Mouse (Mus musculus): ENCODE results near the gene Ehd1. TPM values are rescaled to one million over a fixed set of nuclear protein-coding genes. Genes with fewer than 3 reads are reported as not detected.

The Ehd1 gene
- polyA plus RNA-seq, 2 experiments: 38.0 to 81.6 TPM

- H3K4me1 ChIP-seq (replicated peaks; ENCODE audit: control insufficient read depth in 2 of 2, insufficient read depth in 2 of 2, low read length in 1 of 2): peaks cover 44 to 69% of the 10 kb centered on the region in 2 experiments
- TF ChIP-seq CTCF (IDR thresholded peaks at IDR 0.05; ENCODE audit: low read depth) (no peak), EP300 (IDR thresholded peaks at IDR 0.05; ENCODE audit: low read depth) (no peak)
- ATAC-seq (ENCODE audit: insufficient read depth): no peak
- peak overlapping the region; percentile 36 for H3K27ac ChIP-seq
- H3K9ac ChIP-seq (replicated peaks): no peak overlapping the region; the same call in 1 of the 2 replicates
- no peak for DNase-seq (ENCODE audit: low read depth in 3 of 3, low spot score in 3 of 3)
- no peak overlapping the region for H3K4me3 ChIP-seq (ENCODE audit: insufficient read depth in 1 of 2, low read depth in 2 of 2, low read length in 2 of 2)
- WGBS (ENCODE audit: insufficient replicate concordance): 58% methylated on average over 6 of the region's 6 CpGs
- H3K27me3 ChIP-seq (ENCODE audit: control insufficient read depth, insufficient read depth, low read length): no peaks in the 10 kb centered on the region
- H3K4me2 ChIP-seq (ENCODE audit: low read depth): no peak overlapping the region
- no peaks in the 10 kb centered on the region for H3K9me3 ChIP-seq (ENCODE audit: control insufficient read depth, low read length)
- peaks cover 8% of the 10 kb centered on the region for H3K36me3 ChIP-seq (replicated peaks; ENCODE audit: control insufficient read depth, insufficient read depth, low read depth)
Measured at GRCm38 (mm10) chr19:6303831-6304230, 27.3 kb downstream of the Ehd1 start.

GRCm38 (mm10) chr19:6304787-6305516 lies 28.4 kb downstream of the Ehd1 start:
- Histone ChIP-seq H3K4me1 (replicated peaks; ENCODE audit: control insufficient read depth in 2 of 2, insufficient read depth in 2 of 2, low read length in 1 of 2) (peaks cover 33 to 58% of the 10 kb centered on the region in 2 experiments), H3K27ac (peak overlapping the region; percentile 35)

DNA sequence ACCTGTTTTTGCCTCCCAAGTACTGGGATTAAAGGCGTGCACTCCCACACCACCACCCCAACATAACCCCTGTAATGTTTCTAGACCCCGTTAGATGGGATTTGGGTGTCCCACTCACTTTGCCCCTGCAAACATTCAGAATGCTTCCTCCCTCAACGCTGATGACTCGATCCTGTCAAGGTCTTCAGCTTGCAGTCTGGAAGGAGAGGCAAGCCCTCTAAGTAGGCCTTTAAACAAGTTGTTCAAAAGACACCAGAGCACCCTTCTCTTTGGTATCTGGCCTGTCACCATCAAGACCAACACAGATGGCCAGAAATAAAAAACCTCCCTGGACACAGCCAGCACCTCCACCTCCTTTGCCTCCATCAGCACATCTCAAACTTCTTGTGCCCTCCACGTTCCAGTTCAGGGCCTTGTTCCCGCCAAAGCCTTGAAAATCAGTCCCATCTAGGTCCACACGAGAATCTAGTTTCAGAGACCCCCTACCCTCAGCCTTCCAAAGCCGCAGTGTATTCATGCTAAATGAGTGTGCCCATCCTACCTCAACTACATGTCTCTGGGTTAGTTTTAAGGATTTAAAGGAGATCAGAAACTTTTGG lies 29.1 kb downstream of the Ehd1 start:
- ATAC-seq (ENCODE audit: insufficient read depth) (no peak), DNase-seq (ENCODE audit: low read depth in 3 of 3, low spot score in 3 of 3) (no peak)
- Histone ChIP-seq H3K27me3 (ENCODE audit: control insufficient read depth, insufficient read depth, low read length) (no peaks in the 10 kb centered on the region), H3K4me3 (ENCODE audit: insufficient read depth in 1 of 2, low read depth in 2 of 2, low read length in 2 of 2) (peak overlapping the region; percentile 70 to 81), H3K27ac (peak overlapping the region; percentile 61), H3K4me1 (replicated peaks; ENCODE audit: control insufficient read depth in 2 of 2, insufficient read depth in 2 of 2, low read length in 1 of 2) (peaks cover 26 to 52% of the 10 kb centered on the region in 2 experiments), H3K9ac (replicated peaks) (peak overlapping the region; percentile 75), H3K36me3 (replicated peaks; ENCODE audit: control insufficient read depth, insufficient read depth, low read depth) (no peaks in the 10 kb centered on the region), H3K4me2 (ENCODE audit: low read depth) (peak overlapping the region; percentile 85), H3K9me3 (ENCODE audit: control insufficient read depth, low read length) (no peaks in the 10 kb centered on the region)
- TF ChIP-seq EP300 (IDR thresholded peaks at IDR 0.05; ENCODE audit: low read depth): no peak
- TF ChIP-seq CTCF (IDR thresholded peaks at IDR 0.05; ENCODE audit: low read depth): no peak
- 55% methylated on average over 8 of the region's 8 CpGs for WGBS (ENCODE audit: insufficient replicate concordance)

More at GRCm38 (mm10) chr19:6304787-6305516, 28.4 kb downstream of the Ehd1 start:
- peak; percentile 74 to 86 (median 78) for DNase-seq (ENCODE audit: low read depth in 3 of 3, low spot score in 3 of 3)
- Histone ChIP-seq H3K4me2 (ENCODE audit: low read depth) (no peak overlapping the region), H3K36me3 (replicated peaks; ENCODE audit: control insufficient read depth, insufficient read depth, low read depth) (no peaks in the 10 kb centered on the region), H3K4me3 (ENCODE audit: insufficient read depth in 1 of 2, low read depth in 2 of 2, low read length in 2 of 2) (no peak overlapping the region), H3K9ac (replicated peaks) (no peak overlapping the region), H3K27me3 (ENCODE audit: control insufficient read depth, insufficient read depth, low read length) (no peaks in the 10 kb centered on the region), H3K9me3 (ENCODE audit: control insufficient read depth, low read length) (no peaks in the 10 kb centered on the region)
- WGBS (ENCODE audit: insufficient replicate concordance): 18% methylated on average over 5 of the region's 5 CpGs
- TF ChIP-seq CTCF (IDR thresholded peaks at IDR 0.05; ENCODE audit: low read depth) (peak; percentile 99), EP300 (IDR thresholded peaks at IDR 0.05; ENCODE audit: low read depth) (no peak; the same call in 1 of the 2 replicates)
- peak; percentile 16; the same call in 1 of the 2 replicates for ATAC-seq (ENCODE audit: insufficient read depth)

DNA sequence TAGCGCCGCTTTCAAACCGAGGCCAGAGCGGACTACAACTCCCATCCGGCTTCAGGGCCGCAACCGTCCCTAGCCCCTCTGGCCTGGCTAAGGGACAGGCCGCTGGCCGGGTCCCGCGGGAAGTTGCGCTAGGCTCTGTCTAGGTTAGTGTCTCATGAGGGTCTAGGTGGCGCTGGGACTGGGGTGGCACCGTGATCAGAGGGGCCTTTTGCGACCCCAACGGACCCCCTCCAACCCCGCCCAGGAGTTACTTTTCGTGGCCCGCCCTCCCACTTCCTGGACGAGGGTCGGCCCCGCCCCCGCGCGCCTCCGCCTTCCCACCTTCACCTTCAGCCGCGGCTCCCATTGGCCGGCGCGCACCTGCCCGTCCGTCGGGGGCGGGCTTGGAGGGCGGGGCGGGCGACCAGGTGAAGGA lies 29.6 kb downstream of the Ehd1 start, which contains the start of gene Cdc42bpg:
Cdc42bpg (plus strand) TSS at position 320 of the 415 bp plus-strand sequence.
- H3K9me3 ChIP-seq (ENCODE audit: control insufficient read depth, low read length): no peaks in the 10 kb centered on the region
- H3K4me1 ChIP-seq (replicated peaks; ENCODE audit: control insufficient read depth in 2 of 2, insufficient read depth in 2 of 2, low read length in 1 of 2): peaks cover 21 to 47% of the 10 kb centered on the region in 2 experiments
- peak; percentile 84 for ATAC-seq (ENCODE audit: insufficient read depth)
- H3K27me3 ChIP-seq (ENCODE audit: control insufficient read depth, insufficient read depth, low read length): no peaks in the 10 kb centered on the region
- DNase-seq (ENCODE audit: low read depth in 3 of 3, low spot score in 3 of 3): peak; percentile 69 to 73 (median 71)
- H3K36me3 ChIP-seq (replicated peaks; ENCODE audit: control insufficient read depth, insufficient read depth, low read depth): no peaks in the 10 kb centered on the region
- peak within 1 kb of the TSS; percentile 75 for H3K9ac ChIP-seq (replicated peaks)
- peak within 1 kb of the TSS; percentile 70 to 81 for H3K4me3 ChIP-seq (ENCODE audit: insufficient read depth in 1 of 2, low read depth in 2 of 2, low read length in 2 of 2)
- H3K4me2 ChIP-seq (ENCODE audit: low read depth): peak within 1 kb of the TSS; percentile 85
- WGBS (ENCODE audit: insufficient replicate concordance): 2% methylated on average over 38 of the region's 38 CpGs
- H3K27ac ChIP-seq: peak within 1 kb of the TSS; percentile 61
- no peak for TF ChIP-seq EP300 (IDR thresholded peaks at IDR 0.05; ENCODE audit: low read depth)
- TF ChIP-seq CTCF (IDR thresholded peaks at IDR 0.05; ENCODE audit: low read depth): no peak

DNA sequence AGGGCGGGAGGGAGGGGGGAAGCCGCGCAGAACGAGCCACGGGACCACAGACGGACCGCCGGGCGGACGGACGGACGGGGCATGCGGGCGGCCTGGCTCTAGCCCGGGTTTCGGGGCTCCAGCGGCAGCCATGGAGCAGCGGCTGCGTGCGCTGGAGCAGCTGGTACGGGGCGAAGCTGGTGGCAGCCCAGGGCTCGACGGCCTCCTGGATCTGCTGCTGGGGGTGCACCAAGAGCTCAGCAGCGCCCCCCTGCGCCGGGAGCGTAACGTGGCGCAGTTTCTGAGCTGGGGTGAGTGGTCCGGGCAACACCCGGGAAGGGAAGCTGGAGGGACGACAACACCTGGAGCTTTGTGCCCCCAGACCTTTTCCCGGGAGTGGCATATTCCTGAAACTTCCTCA lies 30.1 kb downstream of the Ehd1 start:
- peak overlapping the region; percentile 61; the same call in 1 of the 2 replicates for H3K27ac ChIP-seq
- no peaks in the 10 kb centered on the region for H3K36me3 ChIP-seq (replicated peaks; ENCODE audit: control insufficient read depth, insufficient read depth, low read depth)
- H3K4me2 ChIP-seq (ENCODE audit: low read depth): peak overlapping the region; percentile 85
- peak; percentile 48 to 74 (median 51) for DNase-seq (ENCODE audit: low read depth in 3 of 3, low spot score in 3 of 3)
- peaks cover 17 to 44% of the 10 kb centered on the region in 2 experiments for H3K4me1 ChIP-seq (replicated peaks; ENCODE audit: control insufficient read depth in 2 of 2, insufficient read depth in 2 of 2, low read length in 1 of 2)
- ATAC-seq (ENCODE audit: insufficient read depth): peak; percentile 64
- no peaks in the 10 kb centered on the region for H3K27me3 ChIP-seq (ENCODE audit: control insufficient read depth, insufficient read depth, low read length)
- no peaks in the 10 kb centered on the region for H3K9me3 ChIP-seq (ENCODE audit: control insufficient read depth, low read length)
- WGBS (ENCODE audit: insufficient replicate concordance): under 1% methylated on average over 34 of the region's 34 CpGs
- TF ChIP-seq EP300 (IDR thresholded peaks at IDR 0.05; ENCODE audit: low read depth) (no peak), CTCF (IDR thresholded peaks at IDR 0.05; ENCODE audit: low read depth) (peak; percentile 90)
- peak overlapping the region; percentile 75 for H3K9ac ChIP-seq (replicated peaks)
- H3K4me3 ChIP-seq (ENCODE audit: insufficient read depth in 1 of 2, low read depth in 2 of 2, low read length in 2 of 2): peak overlapping the region; percentile 70 to 81

Data from liver, embryonic 14.5 days (tissue).